Mouse (Mus musculus): Measurements from ENCODE around the gene Gtf2f2. TPM values are rescaled to one million over a fixed set of nuclear protein-coding genes. Genes with fewer than 3 reads are reported as not detected.

The Gtf2f2 gene
- polyA plus RNA-seq, 1 experiment from 2014 or later: 40.3 TPM

DNA sequence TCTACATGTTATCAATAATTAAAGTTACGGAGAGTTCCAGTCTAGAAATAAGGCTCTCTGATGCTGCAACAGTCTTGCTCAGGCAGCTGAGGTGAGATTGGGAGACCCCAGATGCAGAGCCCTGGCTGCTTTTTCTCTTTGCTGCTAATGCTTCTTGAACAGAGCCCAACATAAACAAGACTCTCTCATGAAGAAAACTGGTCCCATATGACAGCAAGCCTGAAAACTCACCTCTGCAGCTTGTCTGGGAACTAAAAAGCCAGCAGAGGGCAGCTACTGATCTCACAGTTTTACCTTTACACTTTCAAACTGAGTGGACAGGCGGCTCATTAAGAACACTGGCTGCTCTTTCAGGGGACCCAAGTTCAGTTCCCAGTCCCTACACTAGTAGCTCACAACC is 108.7 kb downstream of the Gtf2f2 start:
- Histone ChIP-seq H3K9me3 (replicated peaks) (0 out of 2 replicates have a peak, but pooled peaks cover 3% of the 10 kb centered on the region), H3K27ac (0 out of 2 replicates have a peak overlapping the region, but pooled peaks have one; percentile 17), H3K4me3 (no peak overlapping the region), H3K36me3 (peaks cover 13% of the 10 kb centered on the region), H3K4me1 (peaks cover 13% of the 10 kb centered on the region), H3K4me2 (replicated peaks) (no peak overlapping the region), H3K27me3 (no peaks in the 10 kb centered on the region), H3K9ac (no peak overlapping the region)
- WGBS: 82% methylated on average over 2 of the region's 2 CpGs
- ATAC-seq (ENCODE audit: low FRiP score): no peak

DNA sequence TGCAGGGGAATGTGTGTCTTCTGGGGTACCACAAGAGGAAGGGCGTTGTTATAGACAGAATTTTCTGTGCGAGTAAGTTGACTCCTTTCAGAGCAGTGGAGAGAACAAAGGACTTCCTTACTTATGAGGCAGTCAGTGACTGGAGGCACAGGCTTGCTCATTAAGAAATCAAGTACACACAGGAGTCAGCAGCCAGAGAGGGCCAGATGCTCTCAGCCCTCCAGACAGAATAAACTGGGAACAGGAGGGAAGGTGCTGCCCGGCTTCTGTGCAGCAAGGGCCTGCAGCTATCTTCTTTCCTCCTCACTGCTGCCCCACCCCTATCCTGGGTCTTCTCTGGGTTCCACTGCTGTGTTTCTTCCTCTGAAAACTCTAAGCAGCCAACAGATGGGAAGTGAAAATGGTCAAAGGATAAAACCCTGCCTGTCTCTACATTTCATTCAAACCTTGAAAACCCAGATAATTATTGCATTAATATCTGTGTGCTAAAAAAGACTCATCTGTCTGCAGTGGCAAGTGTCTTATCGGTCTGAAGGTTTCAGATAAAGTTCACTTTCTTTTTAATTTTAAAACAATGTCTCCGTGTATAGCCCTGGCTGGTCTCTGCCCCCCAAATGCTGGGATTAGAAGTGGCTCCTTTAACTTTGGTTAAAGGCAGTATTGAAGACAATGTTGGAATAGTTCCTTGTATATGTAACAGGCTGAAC is 109.7 kb downstream of the Gtf2f2 start:
- 0 out of 2 replicates have a peak, but pooled peaks cover 3% of the 10 kb centered on the region for H3K9me3 ChIP-seq (replicated peaks)
- WGBS: 66% methylated on average over 5 of the region's 5 CpGs
- peaks cover 15% of the 10 kb centered on the region for H3K36me3 ChIP-seq
- ATAC-seq (ENCODE audit: low FRiP score): peak; percentile 84
- no peak overlapping the region for H3K4me3 ChIP-seq
- peaks cover 13% of the 10 kb centered on the region for H3K4me1 ChIP-seq
- peak overlapping the region; percentile 80 for H3K27ac ChIP-seq
- no peak overlapping the region for H3K9ac ChIP-seq
- H3K4me2 ChIP-seq (replicated peaks): no peak overlapping the region
- no peaks in the 10 kb centered on the region for H3K27me3 ChIP-seq

DNA sequence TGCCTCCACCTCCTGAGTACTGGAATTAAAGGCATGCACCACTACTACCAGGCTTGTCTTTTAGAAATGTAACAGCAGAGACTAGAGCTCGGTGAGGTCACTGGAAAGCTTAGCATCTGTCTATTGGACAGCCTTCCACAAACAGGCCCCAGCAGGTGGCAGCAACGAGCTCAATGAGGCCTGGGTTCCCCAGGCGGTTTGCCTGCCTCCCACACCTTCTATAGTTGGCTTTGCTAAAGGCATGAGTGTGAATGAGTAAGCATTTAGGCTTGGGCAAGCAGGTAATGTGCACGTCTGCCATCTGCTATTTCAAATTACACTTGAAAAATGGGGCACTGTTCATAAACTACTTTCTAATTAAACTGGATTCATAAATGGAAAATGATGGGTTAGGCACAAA is 111.1 kb downstream of the Gtf2f2 start:
- Histone ChIP-seq H3K36me3 (peaks cover 13% of the 10 kb centered on the region), H3K27me3 (no peaks in the 10 kb centered on the region), H3K27ac (no peak overlapping the region), H3K9me3 (replicated peaks) (no peaks in the 10 kb centered on the region), H3K4me3 (no peak overlapping the region), H3K9ac (no peak overlapping the region), H3K4me1 (peaks cover 13% of the 10 kb centered on the region), H3K4me2 (replicated peaks) (no peak overlapping the region)
- ATAC-seq (ENCODE audit: low FRiP score): peak; percentile 40; the same call in 1 of the 2 replicates
- 26% methylated on average over 4 of the region's 4 CpGs for WGBS

GRCm38 (mm10) chr14:75892118-75892517 is 118.5 kb downstream of the Gtf2f2 start:
- H3K9me3 ChIP-seq (replicated peaks): no peaks in the 10 kb centered on the region
- no peak overlapping the region for H3K27ac ChIP-seq
- WGBS: 88% methylated on average over 9 of the region's 9 CpGs
- no peak overlapping the region for H3K4me2 ChIP-seq (replicated peaks)
- no peaks in the 10 kb centered on the region for H3K4me1 ChIP-seq
- H3K4me3 ChIP-seq: no peak overlapping the region
- ATAC-seq (ENCODE audit: low FRiP score): no peak
- peaks cover 15% of the 10 kb centered on the region for H3K36me3 ChIP-seq
- no peaks in the 10 kb centered on the region for H3K27me3 ChIP-seq
- no peak overlapping the region for H3K9ac ChIP-seq

- ATAC-seq (ENCODE audit: low FRiP score): no peak
Measured at GRCm38 (mm10) chr14:75883873-75884272, 126.8 kb downstream of the Gtf2f2 start.

DNA sequence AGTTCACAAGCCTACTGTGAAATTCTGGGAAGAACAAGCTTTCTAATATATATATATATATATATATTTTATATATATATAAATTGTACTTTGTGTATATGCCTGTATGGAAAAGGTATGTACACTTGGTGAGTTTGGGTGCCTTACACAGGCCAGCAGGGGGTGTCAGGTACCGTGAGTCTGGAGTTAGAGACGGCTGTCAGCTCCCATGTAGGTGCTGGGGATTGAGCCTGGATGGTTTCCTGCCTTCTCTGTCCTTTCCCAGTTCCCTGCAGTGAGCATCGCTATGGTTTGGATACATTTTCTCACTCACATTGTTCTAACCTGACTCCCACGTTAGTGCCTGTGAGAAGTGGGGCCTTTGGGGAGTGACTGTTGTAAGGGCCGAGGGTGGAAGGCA is 127.3 kb downstream of the Gtf2f2 start:
- Histone ChIP-seq H3K9me3 (replicated peaks) (no peaks in the 10 kb centered on the region), H3K27ac (no peak overlapping the region), H3K9ac (no peak overlapping the region), H3K36me3 (no peaks in the 10 kb centered on the region), H3K27me3 (no peaks in the 10 kb centered on the region), H3K4me1 (peaks cover 13% of the 10 kb centered on the region), H3K4me3 (no peak overlapping the region), H3K4me2 (replicated peaks) (no peak overlapping the region)
- WGBS: 68% methylated on average over 5 of the region's 5 CpGs
- ATAC-seq (ENCODE audit: low FRiP score): no peak

More at GRCm38 (mm10) chr14:75883873-75884272, 126.8 kb downstream of the Gtf2f2 start:
- Histone ChIP-seq H3K9ac (no peak overlapping the region), H3K4me2 (replicated peaks) (no peak overlapping the region), H3K9me3 (replicated peaks) (no peaks in the 10 kb centered on the region), H3K27ac (no peak overlapping the region), H3K4me1 (peaks cover 13% of the 10 kb centered on the region), H3K4me3 (no peak overlapping the region), H3K36me3 (no peaks in the 10 kb centered on the region), H3K27me3 (no peaks in the 10 kb centered on the region)
- WGBS: 83% methylated on average over 5 of the region's 5 CpGs

DNA sequence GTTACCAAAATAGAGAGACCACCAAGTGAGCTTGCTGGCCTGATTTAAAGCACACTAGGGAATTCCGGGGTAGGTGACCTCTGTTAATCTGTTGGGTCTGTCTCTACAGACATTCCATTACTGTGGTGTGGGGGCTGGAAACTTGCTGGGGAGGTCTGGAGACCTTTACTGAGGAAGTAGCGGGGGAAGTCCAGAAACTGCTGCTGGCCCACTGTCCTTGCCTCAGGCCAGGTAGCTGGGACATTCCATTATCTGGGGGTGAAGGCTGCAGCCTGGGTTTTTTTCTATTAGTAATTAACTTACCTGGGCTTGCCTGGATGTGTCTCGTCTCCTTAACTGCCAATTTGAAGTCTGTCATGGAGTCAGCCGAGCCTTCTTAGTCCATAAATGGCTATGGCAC is 128.8 kb downstream of the Gtf2f2 start:
- Histone ChIP-seq H3K27me3 (no peaks in the 10 kb centered on the region), H3K4me1 (peaks cover 13% of the 10 kb centered on the region), H3K36me3 (no peaks in the 10 kb centered on the region), H3K4me3 (no peak overlapping the region), H3K4me2 (replicated peaks) (no peak overlapping the region), H3K9me3 (replicated peaks) (no peaks in the 10 kb centered on the region), H3K9ac (no peak overlapping the region), H3K27ac (no peak overlapping the region; the same call in 1 of the 2 replicates)
- 41% methylated on average over 4 of the region's 4 CpGs for WGBS
- ATAC-seq (ENCODE audit: low FRiP score): no peak

DNA sequence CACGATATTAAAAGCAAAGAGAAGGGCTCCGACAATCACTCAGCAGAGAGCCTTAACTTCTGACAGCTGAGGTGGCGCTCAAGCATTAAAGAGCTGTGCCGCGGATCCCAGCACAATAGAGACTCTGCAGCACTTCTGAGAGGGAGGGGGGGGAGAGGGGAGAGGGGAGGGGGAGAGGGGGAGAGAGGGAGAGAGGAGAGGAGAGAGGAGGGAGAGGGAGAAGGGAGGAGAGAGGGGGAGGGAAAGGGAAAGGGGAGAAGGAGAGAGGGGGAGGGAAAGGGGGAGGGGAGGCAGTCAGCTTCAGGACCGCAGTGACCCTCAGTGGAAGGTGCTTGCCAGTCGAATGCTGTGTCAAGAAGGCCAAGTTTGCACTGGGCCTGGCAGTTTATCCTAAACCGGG is 131.7 kb downstream of the Gtf2f2 start:
- no peaks in the 10 kb centered on the region for H3K36me3 ChIP-seq
- WGBS: 11% methylated on average over 8 of the region's 8 CpGs
- H3K27me3 ChIP-seq: no peaks in the 10 kb centered on the region
- H3K4me2 ChIP-seq (replicated peaks): 0 out of 2 replicates have a peak overlapping the region, but pooled peaks have one; percentile 11
- no peak overlapping the region for H3K4me3 ChIP-seq
- no peaks in the 10 kb centered on the region for H3K9me3 ChIP-seq (replicated peaks)
- H3K4me1 ChIP-seq: peaks cover 13% of the 10 kb centered on the region
- ATAC-seq (ENCODE audit: low FRiP score): peak; percentile 39; the same call in 1 of the 2 replicates
- H3K9ac ChIP-seq: no peak overlapping the region
- H3K27ac ChIP-seq: no peak overlapping the region

- 69% methylated on average over 3 of the region's 3 CpGs for WGBS
- no peak for ATAC-seq (ENCODE audit: low FRiP score)
- no peak overlapping the region for H3K27ac ChIP-seq
- no peaks in the 10 kb centered on the region for H3K36me3 ChIP-seq
- peaks cover 7% of the 10 kb centered on the region for H3K4me1 ChIP-seq
- no peak overlapping the region for H3K4me3 ChIP-seq
- H3K4me2 ChIP-seq (replicated peaks): no peak overlapping the region
- H3K9ac ChIP-seq: no peak overlapping the region
- no peaks in the 10 kb centered on the region for H3K27me3 ChIP-seq
- H3K9me3 ChIP-seq (replicated peaks): no peaks in the 10 kb centered on the region
Measured at GRCm38 (mm10) chr14:75877297-75877696, 133.4 kb downstream of the Gtf2f2 start.

- Histone ChIP-seq H3K9me3 (replicated peaks) (no peaks in the 10 kb centered on the region), H3K36me3 (no peaks in the 10 kb centered on the region), H3K4me2 (replicated peaks) (peak overlapping the region; percentile 38), H3K27me3 (no peaks in the 10 kb centered on the region), H3K4me1 (no peaks in the 10 kb centered on the region; the same call in 1 of the 2 replicates), H3K4me3 (no peak overlapping the region), H3K27ac (no peak overlapping the region; the same call in 1 of the 2 replicates), H3K9ac (peak overlapping the region; percentile 8; the same call in 1 of the 2 replicates)
- peak; percentile 53 for ATAC-seq (ENCODE audit: low FRiP score)
- WGBS: 15% methylated on average over 21 of the region's 21 CpGs
Measured at GRCm38 (mm10) chr14:75876320-75877043, 134.2 kb downstream of the Gtf2f2 start.

DNA sequence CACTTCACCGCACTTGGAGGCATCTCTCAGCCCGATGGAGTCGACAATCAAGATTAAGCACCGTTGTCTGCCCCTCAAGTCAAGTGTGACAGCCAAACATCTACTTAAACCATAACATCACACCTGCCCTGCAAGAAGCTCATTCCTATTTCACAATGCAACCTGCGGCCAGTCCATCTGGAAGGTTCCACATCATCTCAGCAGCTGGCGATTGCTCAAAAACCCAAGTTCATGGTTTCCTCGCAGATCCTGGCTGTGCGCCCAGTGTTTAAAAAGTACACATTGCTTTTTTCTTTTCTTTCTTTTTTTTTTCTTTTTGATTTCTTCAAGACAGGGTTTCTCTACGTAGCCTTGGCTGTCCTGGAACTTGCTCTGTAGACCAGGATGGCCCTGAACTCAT is 137.1 kb downstream of the Gtf2f2 start:
- H3K27ac ChIP-seq: no peak overlapping the region
- H3K4me2 ChIP-seq (replicated peaks): no peak overlapping the region
- WGBS: 87% methylated on average over 9 of the region's 9 CpGs
- no peak for ATAC-seq (ENCODE audit: low FRiP score)
- H3K9ac ChIP-seq: no peak overlapping the region
- no peak overlapping the region for H3K4me3 ChIP-seq
- H3K4me1 ChIP-seq: no peaks in the 10 kb centered on the region; the same call in 1 of the 2 replicates
- no peaks in the 10 kb centered on the region for H3K9me3 ChIP-seq (replicated peaks)
- no peaks in the 10 kb centered on the region for H3K27me3 ChIP-seq
- H3K36me3 ChIP-seq: no peaks in the 10 kb centered on the region

- WGBS: 83% methylated on average over 4 of the region's 4 CpGs
- no peak overlapping the region for H3K9ac ChIP-seq
- no peaks in the 10 kb centered on the region for H3K9me3 ChIP-seq (replicated peaks)
- no peaks in the 10 kb centered on the region; the same call in 1 of the 2 replicates for H3K4me1 ChIP-seq
- H3K4me3 ChIP-seq: no peak overlapping the region
- ATAC-seq (ENCODE audit: low FRiP score): no peak
- no peaks in the 10 kb centered on the region for H3K27me3 ChIP-seq
- no peaks in the 10 kb centered on the region for H3K36me3 ChIP-seq
- H3K27ac ChIP-seq: no peak overlapping the region
- H3K4me2 ChIP-seq (replicated peaks): no peak overlapping the region
Measured at GRCm38 (mm10) chr14:75871750-75872149, 138.9 kb downstream of the Gtf2f2 start.

Data from hindbrain, embryonic 12.5 days (tissue).